Mouse (Mus musculus) kidney, embryonic 15.5 days (tissue): Measurements from ENCODE around the gene Kif5a. TPM values are rescaled to one million over a fixed set of nuclear protein-coding genes. Genes with fewer than 3 reads are reported as not detected.

Experiments used
- polyA plus RNA-seq: library from polyadenylated mRNA; unstranded; fragments of >200 nt; fragmentation: Nextera tagmentation; extraction: Ambion mirVana; gene quantifications from 2 replicates; pipeline ENCODE4 v1.2.1, GENCODE M21; 2015

Gene Kif5a
- polyA plus RNA-seq, 1 experiment from 2014 or later: 1.9 TPM

Other genes with a start within 250 kb of the Kif5a start
- 96.4 and 99.7 TPM in 2 replicates for gene Tsfm, start 232.5 kb downstream of the Kif5a start, polyA plus RNA-seq
- gene Mettl1, start 221.9 kb downstream of the Kif5a start, polyA plus RNA-seq: 59.4 and 67.4 TPM in 2 replicates
- 0.93 and 1.00 TPM in 2 replicates for gene Eef1akmt3, start 221.8 kb downstream of the Kif5a start, polyA plus RNA-seq
- 9.9 and 12.3 TPM in 2 replicates for gene Cyp27b1, start 215.1 kb downstream of the Kif5a start, polyA plus RNA-seq
- gene March9, start 203.2 kb downstream of the Kif5a start, polyA plus RNA-seq: 1.1 and 1.4 TPM in 2 replicates
- 1,852 and 1,884 TPM in 2 replicates for gene Cdk4, start 199.8 kb downstream of the Kif5a start, polyA plus RNA-seq
- 185 and 189 TPM in 2 replicates for gene Tspan31, start 193.1 kb downstream of the Kif5a start, polyA plus RNA-seq
- 0.04 and 0.42 TPM in 2 replicates for gene Agap2, start 188.1 kb downstream of the Kif5a start, polyA plus RNA-seq
- gene Os9, start 142.2 kb downstream of the Kif5a start, polyA plus RNA-seq: 88.1 and 94.0 TPM in 2 replicates
- 7.5 and 7.7 TPM in 2 replicates for gene B4galnt1, start 98.1 kb downstream of the Kif5a start, polyA plus RNA-seq
- gene Slc26a10, start 82.7 kb downstream of the Kif5a start, polyA plus RNA-seq: 3.1 and 3.3 TPM in 2 replicates
- 40.6 and 52.6 TPM in 2 replicates for gene Arhgef25, start 73.3 kb downstream of the Kif5a start, polyA plus RNA-seq
- gene Dtx3, start 67.6 kb downstream of the Kif5a start, polyA plus RNA-seq: 100 and 129 TPM in 2 replicates
- 41.1 and 43.5 TPM in 2 replicates for gene Pip4k2c, start 51.8 kb downstream of the Kif5a start, polyA plus RNA-seq
- 169 and 189 TPM in 2 replicates for gene Dctn2, start 3.0 kb upstream of the Kif5a start, polyA plus RNA-seq
- gene Mbd6, start 25.7 kb upstream of the Kif5a start, polyA plus RNA-seq: 15.9 and 16.1 TPM in 2 replicates
- 120 and 127 TPM in 2 replicates for gene Mars, start 48.4 kb upstream of the Kif5a start, polyA plus RNA-seq
- gene Arhgap9, start 58.6 kb upstream of the Kif5a start, polyA plus RNA-seq: 3.1 and 3.3 TPM in 2 replicates
- 6.3 and 8.2 TPM in 2 replicates for gene Gli1, start 78.6 kb upstream of the Kif5a start, polyA plus RNA-seq
- gene Inhbe, start 91.1 kb upstream of the Kif5a start, polyA plus RNA-seq: not detected in 2 replicates
- gene Inhbc, start 107.1 kb upstream of the Kif5a start, polyA plus RNA-seq: 0.19 and 0.45 TPM in 2 replicates
- 34.7 and 35.9 TPM in 2 replicates for gene R3hdm2, start 117.0 kb upstream of the Kif5a start, polyA plus RNA-seq
- 2.4 and 4.2 TPM in 2 replicates for gene Stac3, start 238.3 kb upstream of the Kif5a start, polyA plus RNA-seq